Mouse (Mus musculus) liver (tissue): ENCODE measurements around the gene Zfp526.
A peak's percentile ranks its signal among the peaks of the same experiment; 100 is the strongest.
"Not testable (repeated sequence)": the region's sequence is repeated elsewhere in the genome, so short reads cannot be mapped to it uniquely, and the experiment has no call there.

Source experiments
- DNase-seq: peaks from one replicate; pipeline ENCODE4 v3.0.0-alpha.2; 2020; ENCODE audit warnings: mixed read lengths

Zfp526 gene

DNA sequence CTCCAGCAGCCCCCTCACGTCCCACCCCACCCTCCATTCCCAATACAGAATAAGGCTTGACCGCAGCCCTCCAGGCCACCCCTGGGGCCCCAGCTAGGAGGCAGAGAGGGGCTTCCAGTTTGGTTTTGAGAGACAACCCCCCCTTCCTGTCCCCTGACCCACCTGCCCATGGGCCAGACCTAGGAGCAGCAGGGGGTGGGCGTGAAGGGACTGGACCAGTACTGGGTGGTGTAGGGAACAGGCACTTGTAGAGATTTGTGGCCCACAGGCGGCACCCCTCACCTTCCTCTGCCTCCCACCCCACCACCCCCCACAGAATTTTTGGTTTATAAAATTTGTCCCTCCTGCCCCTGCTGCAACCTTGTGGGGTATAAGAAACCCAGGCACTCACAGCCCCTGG, 22.1 kb downstream of the Zfp526 start:
- no peak for DNase-seq

DNA sequence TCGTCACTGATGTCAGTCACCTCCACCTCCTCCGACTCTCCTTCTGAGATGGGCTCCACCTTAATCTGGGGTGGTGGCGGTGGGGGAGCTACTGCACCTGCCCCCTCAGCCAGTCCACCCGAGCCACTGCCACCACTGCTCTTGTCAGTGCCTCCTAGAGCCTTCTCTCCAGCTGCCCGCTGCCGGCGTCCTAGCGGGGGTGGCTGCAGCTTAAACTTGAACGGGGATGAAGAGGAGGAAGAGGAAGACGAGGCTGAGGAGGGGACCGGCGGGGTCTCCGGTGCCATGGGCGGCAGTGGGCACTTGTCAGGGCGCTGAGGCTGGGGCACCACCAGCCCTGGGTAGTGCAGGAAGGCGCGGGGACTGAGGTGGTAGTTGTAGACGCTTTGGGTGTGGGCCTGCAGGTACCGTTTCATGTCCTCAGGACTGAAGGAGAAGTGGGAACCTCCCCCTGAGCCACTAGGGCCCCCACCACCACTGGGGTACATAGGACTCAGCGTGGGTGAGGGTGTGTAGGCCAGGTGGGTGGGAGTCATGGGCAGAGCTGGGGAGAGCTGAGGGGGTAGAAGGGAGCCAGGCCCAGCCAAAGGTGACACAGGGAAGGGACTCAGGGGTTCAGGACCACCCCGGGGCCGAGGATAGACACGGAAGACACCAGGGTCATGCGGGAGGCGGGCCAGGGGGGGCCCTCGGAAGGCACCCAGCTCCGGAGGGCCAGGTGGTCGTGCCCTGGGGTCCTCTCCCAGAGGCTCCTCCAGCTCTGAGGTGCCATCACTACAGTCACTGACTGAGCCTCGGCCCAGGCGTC, 23.5 kb downstream of the Zfp526 start:
- DNase-seq, result no peak

DNA sequence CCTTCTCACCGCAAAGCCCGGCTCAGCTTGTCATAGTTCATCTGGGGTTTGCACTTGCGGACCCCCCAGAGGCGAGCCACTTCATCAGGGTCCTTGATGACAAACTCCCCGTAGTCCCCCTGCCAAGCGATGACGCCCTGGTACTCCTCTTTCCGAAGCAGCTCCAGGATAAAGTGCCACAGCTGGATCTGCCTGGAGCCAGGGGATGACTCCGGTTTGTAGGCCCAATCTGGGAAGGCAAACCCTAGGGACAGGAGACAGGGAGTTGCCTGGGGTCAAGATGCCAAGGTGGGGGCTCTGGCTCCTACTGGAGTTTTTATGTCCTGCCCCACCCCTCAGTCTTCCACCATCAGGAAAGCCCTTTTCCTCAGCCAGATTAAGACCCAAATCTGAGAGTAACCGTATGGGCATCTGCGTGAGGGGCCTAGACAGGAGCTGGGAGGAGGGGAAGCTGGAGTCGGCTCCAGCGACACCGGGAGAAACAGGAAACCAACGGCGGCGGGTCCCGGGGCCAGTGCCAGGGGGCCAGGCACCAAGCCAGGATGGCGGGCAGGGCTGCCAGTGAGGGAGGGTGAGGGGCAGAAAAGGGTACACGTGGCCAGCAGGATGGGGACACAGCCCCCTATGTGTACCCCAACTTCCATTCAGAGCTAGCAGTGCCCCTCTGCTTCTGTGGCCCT, 25.0 kb downstream of the Zfp526 start:
- no peak for DNase-seq

DNA sequence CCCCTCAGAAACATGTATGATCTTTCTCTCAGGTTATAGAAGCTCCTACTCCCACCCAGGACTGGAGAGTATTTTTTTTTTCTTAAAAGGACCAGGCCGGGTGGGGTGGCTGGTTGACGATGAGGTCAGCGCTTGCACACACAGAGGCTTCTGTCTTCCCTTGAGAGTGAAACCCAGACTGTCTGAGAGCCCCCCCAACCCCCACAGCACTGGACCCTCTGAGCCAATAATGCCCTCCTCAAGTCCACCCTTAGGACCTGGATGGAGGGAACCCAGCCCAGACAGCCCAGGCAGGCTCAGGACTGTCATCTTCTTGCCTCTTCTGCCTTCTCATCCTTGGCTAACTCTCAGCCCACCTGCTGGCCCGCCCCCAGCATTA, 25.5 kb downstream of the Zfp526 start:
- no peak for DNase-seq

DNA sequence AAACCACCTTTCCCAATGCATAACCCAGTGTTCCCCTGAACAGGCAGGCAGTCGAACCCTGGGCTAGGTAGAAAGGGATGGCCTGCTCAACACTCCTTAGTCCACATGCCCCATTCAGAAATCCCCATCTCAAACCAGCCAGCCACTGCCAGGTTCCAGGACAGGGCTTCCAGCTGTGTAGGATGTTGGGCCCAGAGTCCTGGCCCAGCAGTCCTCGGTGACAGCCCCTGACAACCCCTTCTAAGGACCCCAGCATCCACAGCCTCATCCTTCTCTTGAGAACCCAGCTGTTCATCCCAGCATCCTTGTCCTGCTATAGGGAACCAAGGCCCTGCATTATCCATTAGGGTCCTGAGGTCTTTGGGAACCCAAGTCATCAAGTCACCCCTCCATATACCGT, 26.3 kb downstream of the Zfp526 start:
- no peak for DNase-seq

DNA sequence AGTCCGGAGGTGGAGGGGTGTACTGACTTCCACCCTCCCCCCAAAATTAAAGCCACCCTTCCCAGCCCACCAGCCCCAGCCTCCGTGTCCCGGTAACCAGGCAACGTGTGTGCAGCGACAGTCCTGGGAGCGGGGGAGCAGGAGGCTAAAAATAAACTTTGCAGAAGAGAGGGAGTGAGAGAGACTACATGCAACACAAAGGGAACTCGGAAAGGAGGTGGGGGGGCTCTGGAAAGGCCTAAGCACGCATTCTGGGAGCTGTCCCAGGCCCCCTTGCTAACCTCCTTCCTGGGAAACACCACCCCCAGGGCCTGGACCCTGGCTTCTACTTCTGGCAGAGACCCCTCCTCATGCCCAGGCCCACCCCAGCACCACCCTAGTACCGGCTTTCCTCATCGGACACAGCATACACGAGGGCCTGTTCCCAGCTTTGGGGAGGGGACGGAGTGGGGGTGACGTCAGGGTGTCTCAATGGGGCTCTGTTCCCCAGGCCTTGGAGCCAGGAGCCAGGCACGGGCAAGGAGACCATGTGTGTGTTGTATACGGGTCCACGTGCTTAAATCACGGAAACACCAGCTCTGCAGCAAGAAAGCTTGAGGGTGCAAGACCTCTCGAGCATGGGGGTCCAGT, 26.9 kb downstream of the Zfp526 start:
- DNase-seq, result no peak

DNA sequence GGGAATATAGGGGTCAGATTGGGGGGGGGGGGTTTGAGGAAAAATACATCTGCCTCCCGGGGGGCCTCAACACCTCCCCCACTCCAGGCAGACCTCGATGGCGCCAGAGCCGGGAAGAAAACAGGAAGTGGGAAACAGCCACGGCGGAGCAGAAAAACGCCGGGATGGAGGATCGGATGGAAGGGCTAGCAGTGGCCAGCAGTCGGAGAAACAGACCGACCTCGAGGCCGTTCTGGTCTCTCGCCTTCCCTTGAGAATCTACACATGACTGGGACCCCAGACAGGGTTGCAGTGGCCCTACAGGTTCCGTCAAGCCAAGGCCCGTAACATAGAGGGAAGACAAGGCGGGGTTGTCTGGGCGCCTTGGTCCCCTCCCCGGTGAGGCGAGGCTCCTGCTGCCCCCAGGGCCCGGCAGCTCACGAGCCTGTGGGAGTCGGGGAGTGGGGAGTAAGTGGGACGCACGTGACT, 27.7 kb downstream of the Zfp526 start:
- DNase-seq, result no peak

DNA sequence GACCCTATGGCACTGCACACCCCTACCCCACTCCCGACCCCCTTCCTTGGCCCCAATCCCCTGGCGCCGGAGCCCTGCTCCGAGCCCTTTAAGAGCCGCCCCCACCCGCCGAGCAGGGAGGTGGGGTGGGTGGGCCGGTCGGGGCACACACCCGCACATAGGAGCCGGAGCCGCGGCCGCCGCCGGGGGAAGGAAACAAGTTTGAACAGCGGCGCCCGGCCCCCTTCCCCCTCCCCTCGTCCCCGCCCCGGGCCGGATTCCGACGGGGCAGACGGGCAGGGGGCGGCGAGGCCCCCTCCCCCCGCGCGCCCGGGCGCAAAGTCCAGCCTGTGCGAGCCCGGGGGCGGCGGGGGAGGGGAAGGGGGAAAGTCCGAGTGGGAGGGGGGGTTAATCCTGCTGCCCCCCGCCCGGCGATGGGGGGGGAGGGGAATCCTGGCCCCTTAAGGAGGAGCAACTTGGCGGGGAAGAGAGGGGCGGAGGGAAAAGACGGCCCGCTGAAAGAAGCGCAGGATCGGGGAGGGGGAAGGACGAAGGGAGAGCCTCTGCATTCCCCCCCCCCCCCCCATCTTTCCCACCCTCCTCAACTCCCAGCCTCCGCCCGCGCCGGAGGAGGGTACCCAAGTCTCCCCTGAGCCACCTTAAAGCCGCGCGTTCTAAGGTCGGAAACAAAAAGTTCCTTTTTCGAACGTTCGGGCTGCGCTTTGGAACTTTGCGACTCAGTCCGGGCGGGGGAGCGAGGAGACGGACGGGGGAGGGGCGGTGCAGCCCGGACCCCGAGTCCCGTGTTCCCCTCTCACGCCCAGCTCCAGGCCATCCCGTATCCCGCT, 28.3 kb downstream of the Zfp526 start:
- DNase-seq, result peak; percentile 81

DNA sequence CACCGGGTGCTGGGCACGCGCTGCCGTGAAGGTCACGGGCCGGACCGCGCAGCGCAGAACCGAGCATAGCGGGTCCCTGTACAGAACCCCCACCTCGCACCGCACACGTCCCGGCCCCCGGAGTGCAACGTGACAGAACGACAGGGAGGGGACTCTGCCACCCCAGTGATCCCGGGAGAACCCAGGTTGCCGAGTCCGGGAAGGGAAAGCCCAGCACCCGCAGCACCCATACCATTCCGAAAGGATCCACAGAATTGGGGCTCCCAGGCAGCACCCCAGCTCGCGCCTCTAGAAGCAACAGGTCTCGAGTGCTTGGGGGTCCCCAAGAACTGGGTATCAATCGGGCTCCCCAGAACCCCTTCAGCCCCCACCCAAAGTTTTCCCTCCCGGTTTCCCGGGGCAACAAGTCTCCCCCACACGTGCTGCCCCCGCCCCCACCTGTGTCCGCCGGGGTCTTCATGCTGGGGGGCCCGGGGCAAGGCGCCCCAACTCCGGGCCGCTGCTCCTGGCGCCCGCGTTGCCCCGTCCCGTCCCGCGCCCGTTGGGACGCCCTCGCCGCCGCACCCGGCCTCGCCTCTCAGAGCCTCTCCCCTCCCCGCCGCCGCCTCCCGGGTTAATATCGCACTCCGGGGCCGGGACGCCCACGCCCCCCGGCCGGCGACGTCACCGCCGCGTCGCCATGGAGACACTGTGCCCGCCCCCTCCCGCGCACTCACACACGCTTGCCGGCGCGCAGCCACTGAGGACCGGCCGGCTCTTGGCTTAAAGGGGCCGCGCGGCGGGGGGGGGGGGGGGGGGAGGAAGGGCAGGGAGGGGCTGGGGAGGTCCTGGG, 29.1 kb downstream of the Zfp526 start, which contains the start of gene Erf:
Gene Erf, minus strand, starts transcription at position 621 of the 832 bp plus-strand sequence.
- peak; percentile 96 for DNase-seq

DNA sequence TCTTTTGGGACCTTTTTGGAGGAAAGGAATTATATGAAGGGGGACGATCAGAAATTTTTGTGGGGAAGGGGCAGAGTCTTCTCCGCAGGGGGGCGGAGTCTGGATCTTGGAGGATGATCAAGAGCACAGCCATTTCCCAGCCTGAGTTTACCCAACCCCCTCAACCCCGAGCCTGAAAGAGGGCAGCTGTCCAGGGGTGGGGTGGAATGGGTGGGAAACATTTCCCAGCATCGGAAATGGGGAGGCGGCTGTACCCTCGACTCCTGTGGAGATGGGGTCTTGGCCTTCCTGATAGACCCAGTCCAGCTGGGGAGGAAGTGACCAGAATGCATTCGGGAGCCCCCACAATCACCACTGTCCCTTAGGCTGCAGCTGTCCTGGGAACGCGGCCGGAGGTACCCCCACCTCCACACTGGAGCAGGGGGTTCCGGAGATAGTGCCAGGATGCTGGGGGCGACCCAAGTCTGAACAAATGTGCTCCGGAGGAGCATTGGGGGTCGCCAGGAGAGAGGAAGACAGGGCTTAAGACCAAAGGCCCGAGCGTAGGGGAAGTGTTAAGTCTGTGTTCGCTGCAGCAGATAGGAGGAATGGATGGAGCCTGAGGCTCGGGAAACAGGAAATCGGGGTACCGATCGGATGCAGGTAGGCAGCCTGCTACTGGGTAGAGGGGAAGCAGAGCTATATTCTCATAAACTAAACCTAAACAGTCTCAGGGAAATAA, 30.0 kb downstream of the Zfp526 start:
- DNase-seq, result peak; percentile 61

DNA sequence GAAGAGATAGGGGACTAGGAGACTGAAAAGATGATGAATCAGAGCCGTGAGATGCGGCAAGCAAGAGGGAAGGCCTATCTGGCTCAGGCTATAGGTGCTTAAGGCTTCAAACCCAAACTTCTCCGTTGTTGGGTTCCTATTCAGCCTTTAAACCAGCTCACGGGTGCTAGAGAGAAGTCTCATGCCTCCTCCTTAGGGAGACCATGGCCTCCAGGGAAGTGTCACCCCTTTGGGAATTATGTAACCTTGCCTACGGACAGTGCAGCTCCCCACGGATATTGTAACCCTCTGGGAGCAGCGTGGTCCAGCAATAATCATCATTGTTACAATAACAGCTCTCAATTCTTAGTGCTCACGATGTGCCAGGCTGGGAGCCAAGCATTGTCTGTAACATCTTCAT, 30.6 kb downstream of the Zfp526 start:
- no peak for DNase-seq

DNA sequence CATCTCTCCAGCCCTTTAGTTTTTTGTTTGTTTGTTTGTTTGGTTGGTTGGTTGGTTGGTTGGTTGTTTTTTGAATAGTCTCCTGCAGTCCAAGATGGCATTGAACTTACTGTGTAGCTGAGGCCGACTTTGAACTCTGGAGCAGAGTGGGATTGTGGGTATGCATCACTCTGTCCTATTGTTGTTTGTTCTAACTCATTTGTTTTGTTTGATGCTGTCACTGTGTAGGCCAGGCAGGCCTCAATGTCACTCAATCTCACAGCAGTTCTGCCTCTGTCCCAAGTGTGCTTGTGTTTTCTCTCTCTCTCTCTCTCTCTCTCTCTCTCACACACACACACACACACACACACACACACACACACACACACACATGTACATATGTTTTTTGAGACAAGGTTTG, 40.7 kb downstream of the Zfp526 start:
- DNase-seq, result no peak

DNA sequence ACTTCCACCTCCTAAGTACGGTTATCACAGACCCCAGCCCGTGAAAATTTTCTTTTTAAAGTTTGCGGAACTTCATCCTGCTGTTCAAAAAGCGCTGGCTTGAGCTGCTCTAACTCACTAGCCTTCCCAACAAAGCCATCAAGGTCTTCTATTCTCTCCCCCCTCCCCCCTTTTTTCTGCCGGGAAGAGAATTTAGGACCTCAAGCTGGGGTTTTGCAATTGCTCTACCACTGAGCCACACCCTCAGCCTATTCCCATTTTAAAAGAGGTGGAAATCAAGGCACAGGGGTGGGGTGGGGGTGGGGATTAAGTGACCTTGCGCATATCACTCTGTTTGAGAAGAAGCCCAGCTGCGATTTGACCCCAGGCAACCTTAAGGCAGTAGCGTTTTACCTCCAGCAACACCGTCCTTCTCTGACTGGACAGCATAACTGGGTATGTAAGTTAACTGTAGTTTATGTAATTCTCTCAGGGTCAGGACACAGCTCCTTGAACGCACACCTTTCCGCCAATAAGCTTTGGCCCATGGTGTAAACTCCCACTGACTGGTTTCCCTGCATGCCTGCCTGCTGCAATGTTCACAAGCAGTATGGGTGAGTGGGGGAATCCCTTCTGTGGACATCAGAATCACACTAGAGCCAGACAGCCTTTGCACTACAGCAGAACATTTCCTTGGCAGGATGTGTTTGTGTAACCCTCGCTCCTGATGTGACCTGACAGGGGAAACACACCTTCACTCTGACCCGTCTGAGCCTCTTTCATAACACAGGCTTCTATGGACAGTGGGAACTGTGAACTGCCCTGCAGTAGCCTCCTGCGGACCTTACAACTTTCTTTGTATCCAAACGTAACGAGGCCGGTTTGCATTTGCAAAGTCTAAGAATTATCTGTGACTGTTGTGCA, 43.0 kb downstream of the Zfp526 start:
- DNase-seq, result no peak

DNA sequence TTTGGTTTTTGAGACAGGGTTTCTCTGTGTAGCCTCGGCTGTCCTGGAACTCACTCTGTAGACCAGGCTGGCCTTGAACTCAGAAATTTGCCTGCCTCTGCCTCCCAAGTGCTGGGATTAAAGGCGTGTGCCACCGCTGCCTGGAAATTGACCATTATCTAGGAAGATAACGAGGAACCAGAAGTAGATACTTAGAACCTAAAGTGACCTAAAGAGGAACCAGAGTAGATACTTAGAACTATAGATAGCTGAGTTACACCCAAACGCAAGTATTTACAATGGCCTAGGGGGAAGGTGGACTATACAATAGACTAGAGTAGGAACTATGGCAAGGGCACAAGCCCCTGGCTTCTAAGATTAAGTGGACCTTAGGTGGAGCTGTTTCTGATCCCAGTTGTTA, 44.5 kb downstream of the Zfp526 start:
- DNase-seq, result not testable (repeated sequence)

DNA sequence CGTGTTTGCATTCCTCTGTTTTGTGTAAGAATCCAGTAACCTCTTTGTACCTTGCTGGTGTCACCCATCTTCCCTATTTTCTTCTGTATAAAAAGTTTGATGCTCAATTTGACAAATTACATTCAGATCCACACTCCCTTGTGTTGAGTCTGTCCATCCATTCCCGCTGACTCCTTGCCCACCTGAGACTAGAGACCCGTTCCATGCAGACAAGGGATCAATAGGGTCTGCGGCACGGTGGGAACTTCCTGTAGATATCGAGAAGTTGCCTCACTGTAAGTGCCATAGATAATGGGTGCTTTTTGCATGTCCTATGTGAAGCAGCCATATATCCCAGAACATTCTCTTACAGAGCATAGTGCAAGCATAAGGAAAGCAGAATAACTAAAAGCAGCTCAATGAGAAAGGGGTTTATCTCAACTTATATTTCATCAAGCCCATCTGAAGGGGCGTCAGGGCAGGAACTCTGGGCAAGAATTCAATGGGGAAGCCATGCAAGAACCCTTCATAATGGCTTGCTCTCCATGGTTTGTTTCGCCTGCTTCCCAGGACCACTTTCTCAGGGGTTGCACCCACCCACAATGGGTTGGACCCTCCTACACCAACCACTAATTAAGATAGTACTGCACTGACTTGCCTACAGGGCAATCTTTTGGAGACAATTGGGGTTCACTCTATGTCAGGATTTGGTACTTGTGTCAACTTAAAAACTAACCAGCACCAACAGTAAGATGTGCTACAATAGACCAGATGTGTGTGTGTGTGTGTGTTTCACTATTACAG, 45.1 kb downstream of the Zfp526 start:
- DNase-seq, result no peak

DNA sequence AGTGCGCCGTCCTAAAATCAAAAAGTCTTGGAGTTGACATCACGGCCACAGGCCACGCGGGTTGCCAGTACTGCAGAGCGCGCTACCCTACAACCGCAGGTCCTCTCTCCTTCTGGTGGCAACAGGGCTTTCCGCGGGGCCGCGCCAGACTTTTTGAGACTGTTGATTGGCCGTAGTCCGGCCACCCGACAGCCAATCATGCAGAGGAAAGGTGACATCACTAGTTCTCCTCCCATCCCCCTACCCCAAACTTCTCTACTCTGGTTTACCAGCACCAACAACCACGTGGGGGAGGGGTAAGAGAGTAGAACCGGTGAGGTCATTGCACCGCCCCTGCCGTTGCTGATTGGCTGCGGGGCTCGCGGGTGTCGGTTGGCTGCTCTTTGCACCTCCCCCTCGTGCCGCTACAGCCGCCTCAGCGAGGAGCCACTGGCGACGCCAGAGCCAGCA, 46.1 kb downstream of the Zfp526 start, which contains the start of gene Cic:
Gene Cic, plus strand, starts transcription at position 404 of the 450 bp plus-strand sequence.
- peak; percentile 96 for DNase-seq

DNA sequence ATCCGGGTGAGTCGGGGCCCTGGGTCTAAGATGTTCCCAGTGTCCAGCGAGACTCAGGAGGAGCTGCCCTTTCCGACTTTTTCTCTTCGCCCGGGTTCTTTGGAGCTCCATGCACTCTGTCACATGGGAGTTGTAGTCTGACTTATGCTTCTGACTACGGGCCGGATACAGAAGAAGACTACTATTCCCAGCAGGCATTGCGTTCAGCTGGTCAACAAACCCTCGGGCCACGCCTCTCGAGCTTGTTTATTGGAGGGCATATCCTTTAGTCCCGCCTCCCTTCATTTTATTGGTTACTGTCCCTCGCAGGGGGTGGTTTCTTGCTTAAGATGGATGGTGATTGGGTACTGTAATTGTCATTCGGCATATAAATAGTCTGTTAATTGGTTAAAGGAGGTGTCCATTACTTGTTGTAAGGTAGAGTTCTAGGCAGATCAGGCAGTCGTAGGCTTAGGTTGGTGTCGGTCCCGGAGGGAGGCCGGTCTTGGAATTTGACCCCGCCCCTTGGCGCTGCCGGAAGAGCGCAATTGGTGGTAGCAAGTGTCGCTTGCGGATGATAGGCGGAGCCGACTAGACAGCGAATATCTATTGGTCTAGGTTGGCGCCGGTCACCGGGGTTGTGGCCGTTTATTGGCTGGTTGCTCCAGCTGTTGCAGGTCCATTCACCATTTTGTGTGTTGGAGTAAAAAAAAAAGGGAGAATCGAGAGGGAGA, 46.7 kb downstream of the Zfp526 start:
- DNase-seq, result peak; percentile 99

DNA sequence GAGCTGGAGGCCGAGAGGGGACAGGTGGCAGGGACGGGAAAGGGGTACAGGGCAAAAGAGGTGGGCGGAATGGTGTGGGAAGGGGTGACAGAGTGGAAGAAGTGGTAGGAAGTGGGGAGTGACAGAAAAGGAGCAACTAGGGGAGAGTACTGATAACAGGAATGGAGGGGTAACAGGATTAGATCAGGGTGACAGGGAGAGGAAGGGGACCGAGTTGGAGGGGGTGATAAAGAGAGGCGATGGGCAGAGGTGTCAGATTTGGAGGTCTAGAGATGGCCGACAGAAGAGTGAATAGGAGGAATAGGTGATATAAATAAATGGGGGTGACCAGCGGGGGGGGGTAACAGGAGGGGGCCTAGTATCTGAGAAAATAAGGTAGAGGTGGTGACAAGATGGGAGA, 47.4 kb downstream of the Zfp526 start:
- no peak for DNase-seq
